Mouse (Mus musculus): Measurements from ENCODE around the gene Camk1g.

Camk1g gene

GRCm38 (mm10) chr1:193373906-193374413 is 3.9 kb upstream of the Camk1g start:
- DNase-seq, result no peak

- no peak for DNase-seq
Observed at GRCm38 (mm10) chr1:193369091-193369490, 1.0 kb downstream of the Camk1g start.

- no peak for DNase-seq
Observed at GRCm38 (mm10) chr1:193368055-193368454, 2.0 kb downstream of the Camk1g start.

DNA sequence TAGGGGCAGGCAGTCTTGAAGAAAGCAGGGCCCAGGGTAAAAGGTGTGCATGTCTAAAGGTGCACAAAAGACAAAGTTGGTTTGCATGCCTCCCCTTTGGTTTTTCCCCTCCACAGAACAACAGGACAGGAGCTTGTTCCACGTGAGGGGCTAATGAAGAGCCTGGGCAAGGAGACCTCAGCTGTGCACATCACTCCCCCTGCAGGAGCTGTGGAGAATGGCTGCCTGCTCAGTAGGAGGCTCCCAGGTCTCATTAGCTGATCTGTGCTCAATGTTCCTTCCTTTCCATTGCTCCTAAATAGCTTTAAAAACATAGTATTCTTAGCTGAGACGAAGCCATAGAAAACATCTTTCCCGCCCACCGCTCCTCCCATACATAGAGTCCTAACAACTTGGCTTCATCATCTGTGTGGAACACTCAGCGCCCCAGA is 6.3 kb downstream of the Camk1g start:
- peak; percentile 33 to 51 for DNase-seq

DNA sequence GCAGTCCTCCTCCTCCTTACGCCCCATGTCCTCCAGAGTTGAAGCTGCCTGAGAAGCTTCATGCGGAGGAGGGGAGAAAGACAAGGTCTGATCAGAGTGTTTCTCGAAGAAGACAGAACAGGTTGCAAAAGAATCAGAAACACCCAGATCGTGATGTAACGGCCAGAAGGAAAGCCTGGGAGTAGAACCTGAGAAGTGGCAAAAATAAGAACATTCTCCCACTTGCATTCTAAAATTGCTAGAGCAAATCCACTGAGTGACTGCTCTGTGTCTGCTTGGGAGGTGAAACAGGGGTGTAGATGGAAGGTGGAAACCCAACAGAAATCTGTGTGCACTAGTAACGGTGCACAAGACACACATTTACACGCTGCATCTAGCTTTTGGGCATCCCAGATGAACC is 8.0 kb downstream of the Camk1g start:
- no peak for DNase-seq

GRCm38 (mm10) chr1:193361181-193361580 is 8.9 kb downstream of the Camk1g start:
- no peak for DNase-seq

DNA sequence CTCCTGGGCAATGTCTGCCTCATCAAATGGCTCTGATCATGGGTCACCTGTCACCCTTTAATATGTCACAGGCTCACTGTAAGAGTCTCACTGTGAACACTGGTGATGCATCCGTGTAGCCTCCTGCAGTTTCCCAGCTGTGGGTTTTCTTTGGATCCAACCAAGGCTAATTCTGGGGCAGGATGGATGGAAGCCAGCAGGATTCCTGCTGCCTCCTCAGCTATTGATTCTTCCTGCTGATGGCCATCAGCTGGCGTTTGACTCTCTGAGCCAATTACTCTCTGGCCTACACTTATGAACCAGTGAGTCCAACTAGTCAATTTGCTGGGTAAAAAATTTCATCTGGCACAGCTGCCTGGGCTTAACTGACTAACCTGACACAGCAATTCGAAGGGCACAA is 10.9 kb downstream of the Camk1g start:
- DNase-seq, result no peak

GRCm38 (mm10) chr1:193351583-193351982 is 18.5 kb downstream of the Camk1g start:
- DNase-seq, result no peak

DNA sequence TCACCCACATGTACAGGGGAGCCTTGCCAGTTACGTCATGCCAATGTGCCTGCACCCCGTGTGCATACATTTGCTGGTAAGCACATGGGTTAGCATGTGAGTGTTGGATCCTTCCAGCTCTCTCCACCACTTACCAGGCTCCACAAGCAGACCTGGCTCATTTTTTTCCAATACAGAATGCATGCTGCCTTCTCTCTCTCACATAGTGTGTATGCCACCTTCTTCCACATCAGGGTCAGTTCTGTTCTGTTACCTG is 19.6 kb downstream of the Camk1g start:
- no peak for DNase-seq

DNA sequence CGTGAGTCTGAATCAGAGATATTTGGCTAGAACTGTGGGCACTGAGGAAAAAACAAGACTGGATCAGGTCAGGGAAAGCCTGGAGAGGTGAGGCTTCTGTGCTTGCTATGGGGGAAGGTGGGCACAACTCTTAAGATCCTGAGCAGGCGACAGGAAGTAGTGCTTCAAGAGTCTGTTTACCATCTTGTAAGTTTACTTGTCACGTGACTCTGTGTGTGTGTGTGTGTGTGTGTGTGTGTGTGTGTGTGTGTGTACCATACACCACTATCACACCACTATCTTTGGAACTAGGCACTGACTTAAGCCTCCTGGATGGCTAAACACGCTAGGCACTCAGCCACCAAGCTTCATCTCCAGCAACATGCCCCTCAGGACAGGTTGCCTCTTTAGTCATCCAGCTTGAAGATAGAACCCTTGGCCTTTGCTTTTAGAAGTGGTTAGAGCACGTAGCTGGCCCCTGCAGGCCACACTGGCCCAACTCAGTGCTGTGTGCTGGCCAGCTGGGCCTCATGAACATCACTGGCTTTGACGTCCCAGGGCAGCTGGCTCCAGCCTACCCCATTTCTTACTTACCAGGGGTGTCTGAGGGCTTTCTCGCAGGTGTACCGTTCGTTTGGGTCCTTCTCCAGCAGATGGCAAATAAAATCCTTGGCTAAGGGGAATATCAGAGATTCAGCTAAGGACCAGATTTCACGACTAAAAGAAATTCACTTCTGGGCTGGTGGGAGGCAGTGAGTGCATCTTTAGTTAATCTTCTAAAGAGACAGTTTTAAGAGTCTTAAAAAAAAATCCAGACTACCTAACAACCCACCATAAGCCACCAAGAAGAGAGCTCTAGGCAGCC is 20.2 kb downstream of the Camk1g start:
- no peak for DNase-seq

GRCm38 (mm10) chr1:193348261-193348962 is 21.7 kb downstream of the Camk1g start:
- no peak for DNase-seq

DNA sequence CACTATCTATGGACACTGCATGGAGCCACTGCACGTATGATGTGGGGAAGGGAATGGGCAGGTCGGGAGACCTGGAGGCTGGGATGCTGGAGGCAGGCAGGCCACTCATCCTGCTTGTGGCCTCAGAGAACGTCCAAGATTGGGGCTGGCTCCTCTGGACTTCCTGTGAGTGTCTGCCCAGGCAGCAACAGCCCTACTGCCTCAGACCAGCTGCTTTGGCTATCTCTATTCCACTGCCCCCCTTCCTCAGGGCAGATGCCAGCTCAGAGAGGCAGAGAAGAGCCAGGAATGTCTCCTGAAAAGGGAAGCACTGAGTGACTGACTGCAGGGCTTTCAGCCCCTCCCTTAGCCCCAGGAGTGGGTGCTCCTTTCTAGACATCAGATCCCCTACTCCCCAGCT is 23.2 kb downstream of the Camk1g start:
- DNase-seq, result no peak

DNA sequence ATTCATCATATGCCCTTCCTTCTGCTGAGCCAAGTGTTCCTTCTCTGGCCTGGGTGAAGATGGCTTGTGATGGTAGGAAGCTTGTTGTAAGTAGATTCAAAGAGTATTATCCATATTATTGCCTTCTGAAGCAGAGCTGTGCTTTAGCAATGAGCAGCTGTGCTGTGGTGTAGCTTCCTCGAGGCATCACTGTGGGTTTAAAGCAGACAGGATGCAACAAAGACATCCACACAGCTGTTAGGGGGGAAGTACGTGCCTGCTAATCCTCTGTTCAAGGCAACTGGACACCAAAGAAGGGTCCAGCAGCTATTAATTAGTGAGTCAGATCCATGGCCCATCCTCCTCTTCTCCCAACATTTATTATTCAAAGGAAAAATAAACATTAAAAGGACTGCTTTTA is 25.1 kb downstream of the Camk1g start:
- DNase-seq, result no peak

DNA sequence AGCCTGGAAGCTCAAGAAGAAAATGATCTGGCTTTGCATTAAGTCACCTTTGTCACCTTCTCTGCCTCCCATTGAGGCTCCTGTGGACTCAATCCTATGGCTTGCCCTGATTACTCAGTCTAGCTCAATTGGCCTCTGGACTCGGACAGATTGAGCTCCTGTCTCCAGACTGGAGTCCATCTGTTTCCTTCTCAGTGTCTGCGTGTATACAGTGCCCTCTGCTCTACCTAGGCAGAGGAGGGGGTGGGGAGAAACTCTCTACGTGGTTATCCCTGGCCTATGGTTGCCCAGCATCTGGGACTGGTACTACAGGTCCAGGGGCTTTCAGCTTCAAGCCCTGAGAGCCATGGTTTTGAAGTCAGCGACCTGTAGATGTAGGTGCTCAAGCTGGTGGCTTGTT is 26.2 kb downstream of the Camk1g start:
- DNase-seq, result no peak

DNA sequence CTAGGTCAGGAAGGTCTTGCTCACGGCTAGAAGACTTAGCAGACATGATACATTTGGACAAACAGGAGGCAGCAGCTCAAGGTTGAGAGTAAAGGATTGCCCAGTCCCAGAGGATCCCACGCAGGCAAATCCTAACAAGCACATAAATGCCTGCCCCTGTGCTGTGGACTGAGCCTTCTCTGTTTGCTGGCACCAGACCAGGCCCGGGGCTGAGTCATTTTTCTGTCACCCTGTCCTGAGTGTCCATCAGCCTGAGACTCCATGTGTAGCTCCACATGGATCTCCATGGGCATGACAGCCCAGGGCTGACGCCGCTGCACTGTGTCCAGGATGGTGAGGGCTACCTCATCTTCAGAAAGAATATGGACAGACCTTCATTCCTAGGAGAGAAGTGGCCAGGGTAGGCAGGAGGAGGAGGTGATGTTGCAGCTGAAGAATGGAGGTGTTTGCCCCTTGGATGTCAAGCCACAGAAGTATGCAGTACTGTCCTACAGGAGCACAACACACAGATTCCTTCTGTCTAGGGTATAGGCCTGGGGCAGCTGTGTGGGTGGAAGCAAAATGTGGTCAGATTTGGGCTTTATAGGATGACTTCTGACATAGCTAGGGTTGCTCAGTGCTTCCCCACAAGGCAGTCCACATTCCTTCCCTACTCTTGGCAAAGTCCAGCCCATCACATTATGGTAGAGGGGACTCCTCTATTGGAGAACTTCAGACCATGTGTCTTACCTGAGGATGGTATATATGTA is 27.7 kb downstream of the Camk1g start:
- no peak for DNase-seq

DNA sequence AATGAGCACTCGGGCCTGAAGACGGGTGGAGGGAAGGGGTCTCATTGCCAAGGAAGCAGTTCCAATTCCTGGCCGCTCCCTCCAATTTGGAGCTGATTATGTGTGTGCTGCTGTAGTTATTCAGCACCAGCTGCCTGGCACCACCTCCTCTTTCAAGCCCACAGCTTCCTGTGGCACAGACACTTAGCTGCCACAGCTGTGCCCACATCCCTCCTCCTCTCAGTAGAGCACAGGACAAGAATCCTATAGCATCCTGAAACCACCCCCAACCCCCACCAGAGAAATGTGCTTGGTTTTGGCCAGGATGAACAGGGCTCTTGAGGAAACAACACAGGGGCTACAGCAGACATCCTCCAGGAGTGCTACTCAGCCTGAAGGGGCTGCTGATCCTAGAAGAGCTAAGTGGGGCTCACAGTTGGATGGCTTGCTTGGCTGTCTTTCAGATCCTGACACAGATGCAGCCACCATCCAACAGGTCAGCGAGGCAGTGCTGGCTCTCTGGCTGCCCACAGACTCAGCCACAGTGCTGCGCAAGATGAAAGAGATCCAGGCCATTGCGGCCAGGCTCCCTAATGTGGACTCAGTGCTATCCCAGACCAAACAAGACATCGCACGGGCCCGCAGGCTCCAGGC is 31.6 kb downstream of the Camk1g start:
- DNase-seq, result no peak

DNA sequence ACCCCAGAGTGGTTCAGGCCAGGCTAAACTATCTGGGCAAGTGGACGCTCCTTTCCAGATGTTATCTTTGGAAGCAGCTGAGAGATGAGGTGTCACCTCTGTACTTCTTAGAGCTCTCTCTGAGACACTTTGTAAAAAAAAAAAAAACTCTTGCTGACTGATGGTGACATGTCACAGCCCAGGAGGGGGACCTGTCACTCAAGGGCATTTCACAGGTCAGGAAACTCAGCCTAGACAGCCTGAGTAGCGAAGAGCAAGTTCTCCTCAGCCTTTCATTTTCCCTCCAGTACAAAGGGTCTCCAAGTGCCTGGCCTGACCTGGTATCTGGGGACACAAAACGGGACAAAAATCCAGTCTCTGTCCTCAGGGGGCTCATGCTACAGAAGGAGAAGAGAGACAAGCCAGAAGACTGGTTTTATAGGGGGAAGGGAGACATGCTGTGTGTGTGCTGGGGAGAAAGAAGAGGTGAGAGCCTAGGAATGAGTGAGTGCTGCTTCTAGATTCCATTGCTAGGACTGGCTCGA is 32.2 kb downstream of the Camk1g start:
- DNase-seq, result no peak

DNA sequence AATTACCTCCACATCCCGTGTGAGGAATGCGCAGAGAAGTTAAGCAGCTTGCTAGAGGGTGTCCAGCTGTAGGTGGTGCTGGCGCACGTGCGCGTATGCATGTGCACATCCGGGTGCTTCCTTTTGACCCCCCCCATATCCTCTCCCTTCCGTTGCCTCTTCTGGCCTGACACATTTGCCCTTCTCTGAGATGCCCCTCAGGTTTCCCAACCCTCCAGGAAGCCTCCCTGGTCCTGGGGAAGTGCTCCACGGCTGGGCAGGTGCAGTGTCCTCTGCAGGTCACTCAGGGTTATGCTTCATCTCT is 33.1 kb downstream of the Camk1g start:
- DNase-seq, result peak in 1 of 2 experiments; percentile 31

DNA sequence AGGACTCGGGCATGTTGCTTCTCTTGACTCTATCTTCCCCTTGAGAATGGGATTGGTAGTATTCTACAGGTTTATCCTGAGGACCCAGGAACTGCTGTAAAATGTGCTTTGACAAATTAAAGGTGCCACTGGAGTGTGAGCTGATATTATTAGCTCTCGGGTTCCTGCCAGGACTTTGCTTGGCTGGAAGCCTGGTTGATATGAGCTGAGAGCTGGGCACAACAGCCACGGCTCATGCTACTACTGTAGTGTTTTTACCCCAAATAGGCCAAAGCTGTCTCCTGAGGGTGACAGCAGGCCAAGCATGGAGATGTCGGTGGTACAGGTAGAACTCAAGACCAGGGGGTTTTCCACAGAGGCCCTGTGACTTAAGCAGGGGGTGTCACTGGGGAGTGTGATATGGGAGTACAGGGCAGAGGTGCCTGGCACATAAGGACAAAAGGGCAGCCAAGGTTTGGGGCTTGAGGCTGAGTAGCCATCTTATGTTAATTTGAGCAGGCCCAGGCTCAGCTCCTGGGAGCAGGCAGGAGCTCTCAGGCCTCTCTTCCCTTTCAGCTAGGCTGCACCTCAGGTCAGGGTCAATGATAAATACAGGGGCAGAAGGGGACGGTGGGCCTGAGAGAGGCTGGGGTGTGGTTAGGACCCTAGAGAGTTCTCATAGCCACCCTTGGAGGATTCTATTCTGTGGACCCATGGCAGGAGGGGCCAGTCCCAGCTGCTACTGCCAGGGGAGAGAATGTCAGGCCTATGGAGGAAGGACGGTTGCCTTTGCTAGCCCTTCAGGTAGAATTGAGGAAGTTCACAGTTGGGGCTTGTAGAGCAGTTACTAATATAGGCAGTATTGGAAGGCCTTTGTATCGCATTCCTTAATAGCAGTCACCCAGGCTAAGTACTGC is 33.7 kb downstream of the Camk1g start:
- DNase-seq, result no peak

GRCm38 (mm10) chr1:193334546-193334945 is 35.6 kb downstream of the Camk1g start:
- DNase-seq, result no peak

DNA sequence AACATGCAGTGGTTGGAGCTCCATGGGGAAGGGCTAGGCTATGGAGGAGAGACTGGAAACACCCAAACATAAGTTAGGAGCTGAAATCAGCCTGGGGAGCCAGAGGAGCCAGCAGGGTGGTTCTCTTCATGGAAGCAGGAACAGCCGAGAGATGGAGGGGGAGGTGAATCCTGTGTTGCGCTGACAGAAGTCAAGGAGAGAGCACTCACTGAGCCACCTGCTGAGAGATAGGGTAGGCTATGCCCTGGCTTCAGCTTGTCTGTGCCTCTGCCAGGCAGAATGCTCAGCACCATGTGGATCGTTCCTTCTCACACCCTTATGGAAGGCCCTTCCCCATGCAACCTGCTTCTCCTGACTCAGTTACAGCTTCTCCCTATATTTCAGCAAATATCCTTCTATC is 36.3 kb downstream of the Camk1g start:
- no peak for DNase-seq

- DNase-seq, result no peak
Observed at GRCm38 (mm10) chr1:193332671-193333070, 37.4 kb downstream of the Camk1g start.
